Mouse (Mus musculus) midbrain, embryonic 15.5 days (tissue): ENCODE data around the gene Abca4. TPM values are rescaled to one million over a fixed set of nuclear protein-coding genes. Genes with fewer than 3 reads are reported as not detected.
A peak's percentile ranks its signal among the peaks of the same experiment; 100 is the strongest.

Experiments used
- ATAC-seq: fragments of 200-750 bp; cut with Nextera tagmentation; replicated peaks from 2 replicates; pipeline ENCODE4 v1.8.0; 2017; ENCODE audit warnings: moderate TSS enrichment
- H3K27ac ChIP-seq: fragments of 300-500 bp; sonication (generic); 2 replicates; pipeline ENCODE4 v1.5.1; 2015; ENCODE audit warnings: mild to moderate bottlenecking, inconsistent platforms
- H3K27me3 ChIP-seq: fragments of 300-500 bp; sonication (generic); replicated peaks from 2 replicates; pipeline ENCODE4 v1.6.1; 2015; ENCODE audit warnings: inconsistent platforms
- H3K36me3 ChIP-seq: fragments of 300-500 bp; sonication (generic); replicated peaks from 2 replicates; pipeline ENCODE4 v1.6.1; 2015; ENCODE audit warnings: inconsistent platforms
- H3K4me1 ChIP-seq: fragments of 300-500 bp; sonication (generic); 2 replicates; pipeline ENCODE4 v1.6.1; 2015; ENCODE audit warnings: inconsistent platforms
- H3K4me2 ChIP-seq: fragments of 300-500 bp; sonication (generic); 2 replicates; pipeline ENCODE4 v1.6.1; 2015; ENCODE audit warnings: inconsistent platforms, mild to moderate bottlenecking, moderate library complexity
- H3K4me3 ChIP-seq: fragments of 300-500 bp; sonication (generic); 2 replicates; pipeline ENCODE4 v1.5.1; 2015; ENCODE audit warnings: mild to moderate bottlenecking, inconsistent platforms
- H3K9ac ChIP-seq: fragments of 300-500 bp; sonication (generic); 2 replicates; pipeline ENCODE4 v1.6.1; 2015; ENCODE audit warnings: mild to moderate bottlenecking, inconsistent platforms
- H3K9me3 ChIP-seq: fragments of 300-500 bp; sonication (generic); 2 replicates; pipeline ENCODE4 v1.6.1; 2016; ENCODE audit warnings: inconsistent platforms
- WGBS: fragments of 180-500 bp; shearing (Covaris S2); methylation state at CpG from one replicate; pipeline ENCODE4 v1.1.7; 2015; ENCODE audit warnings: mixed read lengths; 5-methylcytosine and 5-hydroxymethylcytosine counted together
- polyA plus RNA-seq: library from polyadenylated mRNA; unstranded; fragments of >200 nt; fragmentation: Nextera tagmentation; extraction: Ambion mirVana; gene quantifications from 2 replicates; pipeline ENCODE4 v1.2.1, GENCODE M21; 2015

Abca4 gene
- polyA plus RNA-seq, result 1.3 and 1.4 TPM in 2 replicates

DNA sequence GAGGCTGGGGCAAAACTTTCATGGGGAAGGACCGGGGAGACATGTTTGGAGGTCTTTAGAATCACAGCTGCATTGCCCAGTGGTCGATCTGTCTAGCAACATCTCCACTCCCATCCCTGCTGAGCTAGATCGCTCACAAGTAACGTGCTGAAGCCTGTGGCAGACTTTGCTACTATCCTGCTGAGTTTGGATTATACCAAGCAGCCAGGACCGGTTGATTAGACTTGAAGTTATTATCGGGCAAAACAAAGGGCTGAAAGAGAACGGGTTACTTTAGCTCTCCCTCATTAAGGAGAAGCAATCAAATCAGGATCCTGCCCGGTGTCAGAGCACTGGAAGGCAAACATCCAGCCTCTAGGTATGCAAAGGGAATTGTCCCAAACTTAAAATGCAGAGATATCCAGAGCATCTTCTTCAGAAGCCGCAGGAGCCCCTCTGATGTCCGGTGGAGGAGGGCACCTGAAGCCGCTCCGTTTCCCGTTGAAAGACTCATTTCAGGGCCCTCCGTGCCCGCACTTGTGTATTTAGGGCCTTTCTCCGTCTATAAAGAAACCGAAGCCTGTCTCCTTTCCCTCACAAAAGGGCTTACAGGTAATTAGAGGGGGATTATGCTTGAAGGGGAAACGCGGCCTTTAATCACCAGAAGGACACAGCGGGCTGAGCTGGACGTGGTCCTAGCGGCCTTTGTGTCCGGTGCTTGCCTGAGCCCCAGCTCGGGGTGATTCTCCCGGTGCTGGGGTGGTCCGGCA, at the start of gene Abca4:
TSS of gene Abca4 (plus strand) at position 645 of the 749 bp plus-strand sequence.
- Histone ChIP-seq H3K27ac (no peak within 1 kb of the TSS), H3K4me3 (peak within 1 kb of the TSS; percentile 14), H3K4me2 (peak within 1 kb of the TSS; percentile 44), H3K27me3 (peaks cover 61% of the 10 kb centered on the region), H3K4me1 (peaks cover 48% of the 10 kb centered on the region), H3K36me3 (no peaks in the 10 kb centered on the region), H3K9ac (no peak within 1 kb of the TSS), H3K9me3 (no peaks in the 10 kb centered on the region)
- WGBS, result 3% methylated on average over 26 of the region's 26 CpGs
- ATAC-seq, result no peak

DNA sequence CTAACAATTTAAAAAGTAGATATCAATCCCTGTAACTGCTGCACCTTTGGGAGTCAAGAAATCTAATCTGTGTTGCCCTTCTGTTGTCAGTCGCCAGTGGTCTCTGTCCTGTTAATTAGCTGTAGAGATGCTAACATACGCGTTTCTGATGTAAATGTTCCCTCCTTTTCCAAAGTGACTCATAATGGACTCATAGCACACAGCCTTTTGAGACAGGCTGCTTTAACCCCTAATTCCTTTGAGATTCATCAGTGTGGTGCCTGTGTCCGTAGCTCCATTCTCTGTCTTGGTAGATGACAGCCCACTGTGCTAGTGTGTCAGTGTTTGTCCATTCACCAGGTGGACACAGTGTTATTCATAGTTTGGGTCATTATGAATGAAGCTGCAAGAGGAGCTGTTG, 49.1 kb upstream of the Abca4 start:
- H3K36me3 ChIP-seq, result no peaks in the 10 kb centered on the region
- H3K9ac ChIP-seq, result no peak overlapping the region
- no peaks in the 10 kb centered on the region for H3K4me1 ChIP-seq
- ATAC-seq, result no peak
- no peak overlapping the region for H3K27ac ChIP-seq
- H3K27me3 ChIP-seq, result no peaks in the 10 kb centered on the region
- H3K4me2 ChIP-seq, result no peak overlapping the region
- WGBS, result 68% methylated on average over 4 of the region's 4 CpGs
- H3K9me3 ChIP-seq, result no peaks in the 10 kb centered on the region
- no peak overlapping the region for H3K4me3 ChIP-seq

DNA sequence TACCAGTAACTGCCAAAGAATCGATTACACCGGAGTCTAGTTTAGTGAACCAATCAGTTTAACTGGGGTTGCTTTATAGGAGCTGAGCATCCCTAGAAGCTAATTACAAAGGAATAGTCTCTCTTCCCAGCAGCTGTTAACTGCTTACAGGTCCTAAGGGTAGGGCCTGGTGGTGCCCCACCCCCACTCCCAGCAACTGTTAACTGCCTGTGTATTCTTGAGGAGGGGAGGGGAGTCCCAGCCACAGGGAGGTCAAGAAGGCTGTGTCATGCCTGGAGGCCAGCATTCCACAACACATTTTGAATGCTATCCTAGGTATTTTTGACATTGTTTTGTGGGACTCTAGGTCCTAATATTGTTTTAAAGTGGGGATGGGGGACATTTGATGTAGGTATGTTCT, 44.3 kb upstream of the Abca4 start:
- no peaks in the 10 kb centered on the region for H3K9me3 ChIP-seq
- H3K36me3 ChIP-seq, result no peaks in the 10 kb centered on the region
- H3K4me2 ChIP-seq, result no peak overlapping the region
- no peak overlapping the region for H3K4me3 ChIP-seq
- H3K9ac ChIP-seq, result no peak overlapping the region
- no peak for ATAC-seq
- H3K4me1 ChIP-seq, result no peaks in the 10 kb centered on the region
- no peak overlapping the region for H3K27ac ChIP-seq
- WGBS, result 84% methylated on average over 2 of the region's 2 CpGs
- H3K27me3 ChIP-seq, result no peaks in the 10 kb centered on the region

DNA sequence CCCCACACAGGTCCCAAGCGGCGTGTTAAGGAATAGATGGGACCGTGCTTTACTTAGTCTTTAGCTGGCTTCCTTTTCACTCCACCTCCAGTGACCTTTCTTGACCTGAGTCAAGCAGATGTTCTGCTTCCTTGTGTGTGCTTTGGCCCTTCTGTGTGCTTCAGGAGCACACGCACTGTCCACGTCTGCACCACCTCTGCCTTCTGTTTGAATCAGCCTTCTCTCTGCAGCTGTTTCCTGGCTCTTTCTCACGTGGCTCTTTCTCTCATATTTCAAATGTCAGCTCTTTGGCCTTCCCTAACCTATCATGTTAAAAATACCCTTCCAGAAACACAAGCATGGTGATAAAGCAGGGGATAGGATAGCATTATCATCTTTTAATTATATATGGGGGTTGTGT, 42.7 kb upstream of the Abca4 start:
- 81% methylated on average over 6 of the region's 6 CpGs for WGBS
- H3K9me3 ChIP-seq, result no peaks in the 10 kb centered on the region
- no peaks in the 10 kb centered on the region for H3K4me1 ChIP-seq
- no peaks in the 10 kb centered on the region for H3K27me3 ChIP-seq
- no peak for ATAC-seq
- H3K36me3 ChIP-seq, result no peaks in the 10 kb centered on the region
- H3K27ac ChIP-seq, result no peak overlapping the region
- no peak overlapping the region for H3K9ac ChIP-seq
- H3K4me2 ChIP-seq, result no peak overlapping the region
- no peak overlapping the region for H3K4me3 ChIP-seq

DNA sequence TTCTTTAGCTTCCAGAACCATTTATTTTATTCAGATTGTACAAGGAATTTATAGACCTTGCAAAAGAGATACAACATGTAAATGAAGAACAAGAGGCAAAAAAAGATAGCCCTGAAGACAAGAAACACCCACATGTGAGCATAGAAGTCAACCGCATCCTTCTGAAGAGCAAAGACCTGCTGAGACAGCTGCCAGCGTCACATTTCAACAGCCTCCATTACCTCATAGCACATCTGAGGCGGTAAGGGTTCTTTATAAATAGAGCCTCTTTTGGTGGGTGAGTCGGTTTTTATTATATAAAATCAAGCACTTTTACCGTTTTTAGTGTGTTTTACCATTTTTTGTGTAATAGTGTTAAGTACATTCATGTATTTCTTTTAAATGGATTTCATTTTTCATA, 34.4 kb upstream of the Abca4 start:
- no peak overlapping the region for H3K4me3 ChIP-seq
- H3K27ac ChIP-seq, result no peak overlapping the region
- no peaks in the 10 kb centered on the region for H3K4me1 ChIP-seq
- no peaks in the 10 kb centered on the region for H3K9me3 ChIP-seq
- 90% methylated on average over 5 of the region's 5 CpGs for WGBS
- no peak overlapping the region for H3K4me2 ChIP-seq
- no peaks in the 10 kb centered on the region for H3K27me3 ChIP-seq
- no peaks in the 10 kb centered on the region for H3K36me3 ChIP-seq
- ATAC-seq, result no peak
- no peak overlapping the region for H3K9ac ChIP-seq

DNA sequence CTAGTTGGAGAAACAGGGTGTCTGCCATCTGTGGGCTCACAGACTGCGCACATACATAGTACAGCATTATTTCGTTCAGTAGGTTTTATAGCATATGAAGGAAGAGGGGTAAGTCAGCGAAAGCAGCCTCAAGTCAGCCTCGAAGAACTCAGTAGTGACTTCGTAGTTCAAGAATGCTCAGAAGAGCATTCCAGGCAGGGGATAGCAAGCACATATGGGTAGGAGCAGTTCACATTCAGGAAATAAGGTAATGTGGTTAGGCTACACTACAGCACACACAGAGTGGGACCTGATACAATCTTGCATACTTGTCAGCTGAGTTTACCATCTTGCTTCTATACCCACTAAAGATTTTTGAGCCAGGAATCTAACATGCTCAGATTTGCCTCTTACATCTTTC, 34.0 kb upstream of the Abca4 start:
- no peak overlapping the region for H3K9ac ChIP-seq
- H3K27me3 ChIP-seq, result no peaks in the 10 kb centered on the region
- no peaks in the 10 kb centered on the region for H3K4me1 ChIP-seq
- H3K27ac ChIP-seq, result no peak overlapping the region
- ATAC-seq, result no peak
- H3K4me3 ChIP-seq, result no peak overlapping the region
- 96% methylated on average over 5 of the region's 5 CpGs for whole genome bisulfite sequencing
- no peaks in the 10 kb centered on the region for H3K9me3 ChIP-seq
- H3K36me3 ChIP-seq, result no peaks in the 10 kb centered on the region
- no peak overlapping the region for H3K4me2 ChIP-seq

DNA sequence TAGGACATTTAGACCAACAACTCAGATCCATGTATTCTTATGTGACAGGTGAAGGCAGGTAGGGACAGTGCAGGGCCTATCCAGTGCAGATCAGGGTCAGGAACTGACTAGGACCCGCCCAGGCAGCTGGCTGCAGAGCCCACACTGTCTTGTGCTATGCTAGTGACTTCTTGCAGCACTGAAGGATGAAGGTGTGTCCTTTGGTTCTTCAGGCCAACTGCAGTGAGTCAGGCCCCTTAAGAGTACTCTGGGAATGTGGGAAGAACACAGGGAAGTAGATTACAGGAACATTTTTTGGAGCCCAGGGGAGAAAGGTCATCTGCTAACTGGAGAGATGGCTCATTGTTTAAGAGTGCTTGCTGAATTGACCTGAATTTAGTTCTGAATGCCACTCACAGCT, 31.8 kb upstream of the Abca4 start:
- Histone ChIP-seq H3K9me3 (no peaks in the 10 kb centered on the region), H3K4me3 (no peak overlapping the region), H3K4me2 (no peak overlapping the region), H3K27me3 (no peaks in the 10 kb centered on the region), H3K27ac (no peak overlapping the region), H3K4me1 (no peaks in the 10 kb centered on the region), H3K36me3 (no peaks in the 10 kb centered on the region), H3K9ac (no peak overlapping the region)
- WGBS, result 77% methylated on average over 1 of the region's 1 CpGs
- no peak for ATAC-seq

DNA sequence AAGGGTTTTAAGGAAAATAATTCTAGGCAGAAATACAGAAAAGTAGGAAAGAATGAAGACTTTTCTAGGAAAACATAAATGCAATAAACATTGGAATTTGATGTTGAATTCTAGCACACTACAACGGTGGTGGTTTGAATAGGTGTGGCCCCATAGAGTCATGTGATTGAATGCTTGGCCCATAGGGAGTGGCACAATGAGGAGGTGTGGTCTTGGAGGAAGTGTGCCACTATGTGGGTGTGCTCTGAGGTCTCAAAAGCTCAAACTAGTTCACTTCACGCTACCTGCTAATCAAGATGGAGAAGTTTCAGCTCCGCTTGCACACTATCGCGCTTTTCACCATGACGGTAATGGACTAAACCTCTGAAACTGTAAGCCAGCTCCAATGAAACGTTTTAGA, 25.8 kb upstream of the Abca4 start:
- H3K9me3 ChIP-seq, result no peaks in the 10 kb centered on the region
- H3K4me1 ChIP-seq, result no peaks in the 10 kb centered on the region
- no peak overlapping the region for H3K4me2 ChIP-seq
- H3K27me3 ChIP-seq, result no peaks in the 10 kb centered on the region
- 94% methylated on average over 7 of the region's 7 CpGs for WGBS
- no peak overlapping the region for H3K27ac ChIP-seq
- no peaks in the 10 kb centered on the region for H3K36me3 ChIP-seq
- H3K4me3 ChIP-seq, result no peak overlapping the region
- no peak for ATAC-seq
- H3K9ac ChIP-seq, result no peak overlapping the region

DNA sequence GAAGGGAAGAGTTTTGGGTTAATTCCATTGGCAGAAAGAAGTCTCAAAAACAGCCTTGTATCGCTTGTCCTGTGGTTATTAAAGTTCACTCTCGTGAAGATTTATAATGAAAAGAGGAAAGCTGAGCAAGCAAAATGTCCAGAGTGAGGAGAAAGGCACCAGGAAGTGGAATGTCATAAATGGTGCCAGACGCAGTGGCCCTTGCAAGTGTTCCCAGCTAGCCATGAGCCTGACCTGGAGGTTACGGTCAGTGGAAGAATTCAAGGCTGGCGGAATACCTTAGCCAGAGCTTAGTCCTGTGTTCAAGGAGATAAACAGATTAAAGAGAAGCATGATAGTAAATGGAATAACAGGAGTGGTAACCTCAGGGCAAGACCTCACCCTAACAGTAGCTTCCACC, 25.1 kb upstream of the Abca4 start:
- H3K4me1 ChIP-seq, result no peaks in the 10 kb centered on the region
- H3K4me2 ChIP-seq, result no peak overlapping the region
- no peaks in the 10 kb centered on the region for H3K27me3 ChIP-seq
- no peaks in the 10 kb centered on the region for H3K36me3 ChIP-seq
- H3K9ac ChIP-seq, result no peak overlapping the region
- ATAC-seq, result no peak
- no peak overlapping the region for H3K4me3 ChIP-seq
- no peaks in the 10 kb centered on the region for H3K9me3 ChIP-seq
- 90% methylated on average over 5 of the region's 5 CpGs for WGBS
- H3K27ac ChIP-seq, result no peak overlapping the region

DNA sequence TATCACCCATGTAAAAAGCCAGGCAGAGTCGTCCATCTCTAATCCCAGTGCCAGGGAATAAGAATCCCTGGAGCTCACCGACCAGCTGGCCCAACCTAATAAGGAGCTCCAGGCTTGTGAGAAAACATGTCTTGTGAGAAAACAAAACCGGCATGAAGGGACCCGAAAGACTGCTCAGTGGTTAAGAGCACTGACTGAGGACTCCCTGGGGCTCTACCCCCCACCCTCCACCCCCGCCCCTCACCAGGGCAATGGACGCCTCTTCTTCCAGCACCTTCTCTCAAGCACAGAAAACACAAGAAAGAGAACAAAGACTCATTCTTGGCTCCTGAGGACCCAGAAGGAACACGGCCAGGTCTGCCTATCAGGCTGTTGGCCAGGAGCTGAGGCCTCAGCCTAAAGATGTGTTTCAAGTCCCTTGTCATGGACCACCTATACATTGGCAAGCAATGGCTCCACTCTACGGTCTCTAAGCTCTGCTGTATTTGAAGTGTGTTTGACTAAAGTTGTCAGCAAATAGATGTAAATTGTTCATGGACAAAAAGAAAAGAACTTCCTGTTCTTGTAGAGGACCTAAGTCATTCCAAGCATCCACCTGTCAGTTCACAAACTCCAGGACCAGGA, 23.1 kb upstream of the Abca4 start:
- Histone ChIP-seq H3K9me3 (no peaks in the 10 kb centered on the region), H3K27me3 (no peaks in the 10 kb centered on the region), H3K4me3 (no peak overlapping the region), H3K4me2 (no peak overlapping the region), H3K36me3 (no peaks in the 10 kb centered on the region), H3K27ac (no peak overlapping the region), H3K4me1 (no peaks in the 10 kb centered on the region), H3K9ac (no peak overlapping the region)
- WGBS, result 91% methylated on average over 8 of the region's 8 CpGs
- ATAC-seq, result no peak

DNA sequence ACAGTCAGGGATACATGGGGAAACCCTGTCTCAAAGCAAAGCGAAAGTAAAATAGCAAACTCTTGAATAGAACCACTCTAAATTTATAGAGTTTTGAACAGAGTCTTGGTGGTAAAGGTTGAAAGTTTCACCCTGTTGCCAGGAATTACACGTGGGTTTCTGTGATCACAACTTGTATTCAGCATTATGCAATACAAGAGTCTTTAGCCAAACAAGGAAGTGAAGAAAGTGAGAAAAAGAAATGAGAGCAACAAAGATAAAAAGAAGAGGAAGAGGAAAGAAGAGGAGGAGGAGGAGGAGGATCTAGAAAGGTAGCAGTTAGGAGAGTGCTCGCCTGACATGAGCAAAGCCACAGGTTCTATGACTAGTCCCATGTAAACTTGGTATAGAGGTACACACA, 21.9 kb upstream of the Abca4 start:
- H3K9ac ChIP-seq, result no peak overlapping the region
- H3K9me3 ChIP-seq, result no peaks in the 10 kb centered on the region
- no peak overlapping the region for H3K4me2 ChIP-seq
- 90% methylated on average over 3 of the region's 3 CpGs for WGBS
- H3K4me3 ChIP-seq, result no peak overlapping the region
- no peaks in the 10 kb centered on the region for H3K36me3 ChIP-seq
- H3K27me3 ChIP-seq, result no peaks in the 10 kb centered on the region
- H3K4me1 ChIP-seq, result no peaks in the 10 kb centered on the region
- H3K27ac ChIP-seq, result no peak overlapping the region
- no peak for ATAC-seq

DNA sequence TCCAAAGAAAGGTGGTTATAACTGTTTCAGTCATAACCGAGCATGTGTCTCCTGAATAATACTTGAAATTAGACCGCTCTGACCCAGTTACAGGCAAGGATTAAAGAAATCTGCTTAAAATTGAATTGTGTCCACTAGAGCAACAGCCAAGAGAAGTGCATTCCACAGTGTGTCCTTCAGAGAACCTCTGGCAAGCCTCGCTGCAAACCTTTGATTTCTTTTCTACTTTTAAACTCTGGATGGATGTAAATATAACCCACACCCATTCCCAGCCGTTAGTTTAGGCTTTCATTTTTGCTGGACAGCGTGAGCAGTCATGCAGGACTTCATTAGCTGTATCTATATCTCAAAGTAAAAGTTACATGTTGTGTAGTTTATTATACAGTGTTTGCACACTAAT, 17.6 kb upstream of the Abca4 start:
- no peak overlapping the region for H3K27ac ChIP-seq
- no peak overlapping the region for H3K4me3 ChIP-seq
- H3K9me3 ChIP-seq, result no peaks in the 10 kb centered on the region
- no peaks in the 10 kb centered on the region for H3K4me1 ChIP-seq
- 64% methylated on average over 5 of the region's 5 CpGs for WGBS
- no peaks in the 10 kb centered on the region for H3K27me3 ChIP-seq
- no peak overlapping the region for H3K9ac ChIP-seq
- H3K36me3 ChIP-seq, result no peaks in the 10 kb centered on the region
- ATAC-seq, result no peak
- no peak overlapping the region for H3K4me2 ChIP-seq

DNA sequence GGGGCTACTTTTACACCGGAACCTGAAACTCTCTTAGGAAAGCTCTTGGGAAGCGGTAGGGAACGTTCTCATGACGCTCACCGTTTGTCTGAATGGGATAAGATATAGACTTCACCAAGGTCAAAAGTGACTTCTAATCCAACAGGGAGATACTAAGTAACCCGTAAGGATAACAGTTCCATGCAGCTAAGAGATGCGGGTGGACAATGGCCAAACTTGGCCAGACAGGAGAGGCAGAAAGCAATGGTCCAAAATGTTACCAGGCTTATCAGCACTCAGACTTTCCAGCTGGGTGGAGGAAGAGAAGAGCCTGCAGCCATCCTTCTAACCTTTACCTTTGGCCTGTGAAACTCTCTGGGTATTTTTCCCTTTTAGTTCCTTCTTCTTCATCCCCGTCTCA, 16.5 kb upstream of the Abca4 start:
- Histone ChIP-seq H3K9me3 (no peaks in the 10 kb centered on the region), H3K9ac (no peak overlapping the region), H3K36me3 (no peaks in the 10 kb centered on the region), H3K4me1 (no peaks in the 10 kb centered on the region), H3K4me2 (no peak overlapping the region), H3K27me3 (no peaks in the 10 kb centered on the region), H3K4me3 (no peak overlapping the region), H3K27ac (no peak overlapping the region)
- no peak for ATAC-seq
- 92% methylated on average over 8 of the region's 8 CpGs for WGBS
